Mouse (Mus musculus) embryonic fibroblast, embryonic 13.5 days (primary cell): ENCODE results near the gene Ifna11. TPM values are rescaled to one million over a fixed set of nuclear protein-coding genes. Genes with fewer than 3 reads are reported as not detected.
"Not testable (repeated sequence)": the region's sequence is repeated elsewhere in the genome, so short reads cannot be mapped to it uniquely, and the experiment has no call there.

Source experiments
- H3K27ac ChIP-seq: 2 replicates; pipeline ENCODE4 v1.5.1; 2012; ENCODE audit warnings: low read length, control low read depth, inconsistent platforms; ENCODE audit not compliant: insufficient read depth
- H3K4me1 ChIP-seq: 2 replicates; pipeline ENCODE4 v1.6.1; 2011; ENCODE audit warnings: low read length; ENCODE audit not compliant: control insufficient read depth, insufficient read depth
- H3K4me3 ChIP-seq: 2 replicates; pipeline ENCODE4 v1.5.1; 2011; ENCODE audit warnings: mild to moderate bottlenecking, control low read depth, low read length; ENCODE audit not compliant: insufficient read depth
- CTCF ChIP-seq: IDR thresholded peaks from 2 replicates; pipeline ENCODE4 v1.5.1; 2011; ENCODE audit warnings: mild to moderate bottlenecking, control low read depth, low read length, moderate library complexity, borderline replicate concordance; ENCODE audit not compliant: insufficient read depth
- POLR2A ChIP-seq: IDR thresholded peaks from 2 replicates; pipeline ENCODE4 v1.6.1; 2011; ENCODE audit warnings: low read depth, mild to moderate bottlenecking, control low read depth, low read length, moderate library complexity
- polyA plus RNA-seq: library from polyadenylated mRNA; stranded (reverse); fragments of >200 nt; gene quantifications from 2 replicates; pipeline ENCODE4 v1.2.4, GENCODE M21; 2011; ENCODE audit warnings: low read depth; ENCODE audit not compliant: missing spikeins, insufficient read length

Gene Ifna11
- polyA plus RNA-seq, result not detected in 2 replicates

DNA sequence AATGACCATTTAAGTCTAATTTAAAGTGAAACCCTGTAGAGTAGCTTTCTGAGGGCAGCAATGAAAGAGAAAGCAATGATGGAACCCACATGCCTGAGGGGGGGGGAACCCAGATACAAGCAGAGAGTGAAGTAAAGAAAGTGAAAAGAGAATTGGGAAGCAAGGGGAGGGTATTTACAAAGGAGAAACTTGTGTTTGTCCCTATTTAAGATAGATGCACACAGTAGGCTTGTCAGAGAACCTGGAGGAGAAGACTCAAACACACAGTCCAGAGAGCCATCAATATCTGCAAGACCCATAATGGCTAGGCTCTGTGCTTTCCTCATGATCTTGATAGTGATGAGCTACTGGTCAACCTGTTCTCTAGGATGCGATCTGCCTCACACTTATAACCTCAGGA lies at the start of gene Ifna11:
Gene Ifna11 (plus strand): TSS at position 301 of the 400 bp plus-strand sequence.
- Histone ChIP-seq H3K4me1 (no peaks in the 10 kb centered on the region), H3K4me3 (no peak within 1 kb of the TSS), H3K27ac (no peak within 1 kb of the TSS)
- no peak for TF ChIP-seq POLR2A
- TF ChIP-seq CTCF, result no peak

GRCm38 (mm10) chr4:88773534-88773933 lies 46.2 kb upstream of the Ifna11 start, which contains the start of gene Gm13290:
TSS of gene Gm13290 (plus strand) at chr4:88773834.
- H3K27ac ChIP-seq, H3K4me1 ChIP-seq, H3K4me3 ChIP-seq: not testable (repeated sequence)

DNA sequence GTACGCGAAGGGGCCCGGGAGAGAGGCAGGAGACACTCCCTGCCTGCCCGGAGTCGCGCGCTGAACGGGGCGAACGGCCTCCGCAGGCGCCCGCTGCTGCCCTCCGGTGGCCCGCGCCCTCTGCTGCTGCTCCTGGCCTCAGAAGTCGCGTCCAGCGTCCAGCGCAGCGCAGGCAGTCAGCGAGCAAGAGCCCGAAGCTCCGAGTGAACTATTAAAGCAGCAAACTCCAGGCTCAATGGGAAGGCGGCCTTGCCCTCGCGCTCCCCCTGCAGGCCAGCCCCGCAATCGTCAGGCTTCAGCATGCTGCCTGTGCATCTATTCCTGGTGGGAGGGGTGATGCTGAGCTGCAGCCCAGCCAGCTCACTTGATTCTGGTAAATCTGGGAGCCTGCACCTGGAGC lies 43.1 kb upstream of the Ifna11 start, which contains the start of gene Gm13289:
Gene Gm13289 (plus strand): TSS at position 301 of the 400 bp plus-strand sequence.
- H3K4me3 ChIP-seq, H3K4me1 ChIP-seq, H3K27ac ChIP-seq: not testable (repeated sequence)

DNA sequence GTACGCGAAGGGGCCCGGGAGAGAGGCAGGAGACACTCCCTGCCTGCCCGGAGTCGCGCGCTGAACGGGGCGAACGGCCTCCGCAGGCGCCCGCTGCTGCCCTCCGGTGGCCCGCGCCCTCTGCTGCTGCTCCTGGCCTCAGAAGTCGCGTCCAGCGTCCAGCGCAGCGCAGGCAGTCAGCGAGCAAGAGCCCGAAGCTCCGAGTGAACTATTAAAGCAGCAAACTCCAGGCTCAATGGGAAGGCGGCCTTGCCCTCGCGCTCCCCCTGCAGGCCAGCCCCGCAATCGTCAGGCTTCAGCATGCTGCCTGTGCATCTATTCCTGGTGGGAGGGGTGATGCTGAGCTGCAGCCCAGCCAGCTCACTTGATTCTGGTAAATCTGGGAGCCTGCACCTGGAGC lies 40.2 kb upstream of the Ifna11 start, which contains the start of gene Gm13272:
Gene Gm13272 (plus strand): TSS at position 301 of the 400 bp plus-strand sequence.
- not testable (repeated sequence) for H3K4me1 ChIP-seq, H3K27ac ChIP-seq, H3K4me3 ChIP-seq

DNA sequence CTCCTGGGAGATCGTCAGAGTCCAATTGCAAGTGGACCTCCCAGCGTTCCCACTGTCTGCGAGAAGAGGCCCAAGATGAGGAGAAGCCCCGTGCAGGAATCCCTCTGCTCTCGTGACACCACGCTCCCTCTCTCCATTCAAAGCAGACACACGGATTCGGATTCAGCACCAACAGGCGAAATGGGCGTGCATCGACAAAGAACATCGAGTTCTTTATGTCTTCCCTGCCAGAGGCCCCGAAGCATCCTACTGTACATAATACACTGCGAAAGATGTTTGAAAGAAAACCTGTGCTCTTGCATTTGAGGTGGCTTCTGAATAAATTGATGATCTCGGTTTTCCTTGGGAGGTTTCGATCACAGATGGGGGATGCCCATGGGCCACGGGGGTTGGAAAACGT lies 39.4 kb upstream of the Ifna11 start:
- not testable (repeated sequence) for H3K27ac ChIP-seq, H3K4me1 ChIP-seq, H3K4me3 ChIP-seq

- H3K4me1 ChIP-seq, result not testable (repeated sequence)
- peak within 1 kb of the TSS; percentile 35; the same call in 1 of the 2 replicates for H3K4me3 ChIP-seq
- H3K27ac ChIP-seq, result peak within 1 kb of the TSS; percentile 92
Observed at GRCm38 (mm10) chr4:88781831-88782230, 37.9 kb upstream of the Ifna11 start, which contains the start of gene Ifnz. TSS of gene Ifnz (plus strand) at chr4:88782131.

- Histone ChIP-seq H3K4me3 (peak overlapping the region; percentile 35; the same call in 1 of the 2 replicates), H3K27ac (peak overlapping the region; percentile 92)
- H3K4me1 ChIP-seq, result not testable (repeated sequence)
Observed at GRCm38 (mm10) chr4:88782335-88782734, 37.4 kb upstream of the Ifna11 start.

- not testable (repeated sequence) for H3K4me1 ChIP-seq, H3K27ac ChIP-seq
Observed at GRCm38 (mm10) chr4:88785409-88785808, 34.4 kb upstream of the Ifna11 start, which contains the start of gene Gm13276. TSS of gene Gm13276 (plus strand) at chr4:88785709.

DNA sequence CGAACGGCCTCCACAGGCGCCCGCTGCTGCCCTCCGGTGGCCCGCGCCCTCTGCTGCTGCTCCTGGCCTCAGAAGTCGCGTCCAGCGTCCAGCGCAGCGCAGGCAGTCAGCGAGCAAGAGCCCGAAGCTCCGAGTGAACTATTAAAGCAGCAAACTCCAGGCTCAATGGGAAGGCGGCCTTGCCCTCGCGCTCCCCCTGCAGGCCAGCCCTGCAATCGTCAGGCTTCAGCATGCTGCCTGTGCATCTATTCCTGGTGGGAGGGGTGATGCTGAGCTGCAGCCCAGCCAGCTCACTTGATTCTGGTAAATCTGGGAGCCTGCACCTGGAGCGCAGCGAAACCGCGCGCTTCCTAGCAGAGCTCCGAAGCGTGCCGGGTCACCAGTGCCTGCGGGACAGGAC lies 31.4 kb upstream of the Ifna11 start, which contains the start of gene Gm13277:
Gene Gm13277 (plus strand): TSS at position 231 of the 400 bp plus-strand sequence.
- H3K4me1 ChIP-seq, H3K27ac ChIP-seq, H3K4me3 ChIP-seq: not testable (repeated sequence)
- TF ChIP-seq CTCF, result peak; percentile 43; the same call in 1 of the 2 replicates

More at GRCm38 (mm10) chr4:88785409-88785808, 34.4 kb upstream of the Ifna11 start, which contains the start of gene Gm13276:
- not testable (repeated sequence) for H3K4me3 ChIP-seq

GRCm38 (mm10) chr4:88791250-88791649 lies 28.5 kb upstream of the Ifna11 start, which contains the start of gene Gm13278:
TSS of gene Gm13278 (plus strand) at chr4:88791550.
- H3K4me3 ChIP-seq, H3K27ac ChIP-seq, H3K4me1 ChIP-seq: not testable (repeated sequence)

GRCm38 (mm10) chr4:88793936-88794675 lies 25.7 kb upstream of the Ifna11 start, which contains the start of gene Gm13275:
TSS of gene Gm13275 (plus strand) at chr4:88794487.
- not testable (repeated sequence) for H3K4me1 ChIP-seq, H3K4me3 ChIP-seq, H3K27ac ChIP-seq

- not testable (repeated sequence) for H3K27ac ChIP-seq, H3K4me3 ChIP-seq, H3K4me1 ChIP-seq
Observed at GRCm38 (mm10) chr4:88797097-88797496, 22.7 kb upstream of the Ifna11 start, which contains the start of gene Gm13279. TSS of gene Gm13279 (plus strand) at chr4:88797397.

DNA sequence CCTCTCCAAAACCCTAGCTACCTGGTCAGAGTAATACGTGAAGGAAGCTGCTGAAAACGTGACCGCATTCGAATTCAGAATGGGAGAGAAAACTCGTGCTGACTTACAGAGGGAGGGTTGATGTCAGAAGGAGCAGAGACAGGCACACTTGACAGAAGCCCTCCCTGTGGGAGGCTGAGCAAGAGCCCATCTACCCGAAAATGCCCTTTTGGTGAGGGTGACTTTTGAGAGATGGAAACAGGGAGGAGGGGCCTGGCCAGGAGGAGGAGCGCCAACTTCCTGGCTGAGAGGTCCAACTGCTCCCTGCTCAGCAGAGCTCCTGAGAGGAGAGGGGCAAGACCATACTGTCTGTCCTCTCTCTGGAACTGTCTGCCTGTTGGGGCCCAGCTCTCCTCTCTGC lies 20.4 kb upstream of the Ifna11 start, which contains the start of gene Gm13285:
Gene Gm13285 (plus strand): TSS at position 301 of the 400 bp plus-strand sequence.
- H3K4me1 ChIP-seq, H3K27ac ChIP-seq, H3K4me3 ChIP-seq: not testable (repeated sequence)

GRCm38 (mm10) chr4:88802954-88803353 lies 16.8 kb upstream of the Ifna11 start, which contains the start of gene Gm13287:
TSS of gene Gm13287 (plus strand) at chr4:88803254.
- H3K27ac ChIP-seq, H3K4me1 ChIP-seq, H3K4me3 ChIP-seq: not testable (repeated sequence)

DNA sequence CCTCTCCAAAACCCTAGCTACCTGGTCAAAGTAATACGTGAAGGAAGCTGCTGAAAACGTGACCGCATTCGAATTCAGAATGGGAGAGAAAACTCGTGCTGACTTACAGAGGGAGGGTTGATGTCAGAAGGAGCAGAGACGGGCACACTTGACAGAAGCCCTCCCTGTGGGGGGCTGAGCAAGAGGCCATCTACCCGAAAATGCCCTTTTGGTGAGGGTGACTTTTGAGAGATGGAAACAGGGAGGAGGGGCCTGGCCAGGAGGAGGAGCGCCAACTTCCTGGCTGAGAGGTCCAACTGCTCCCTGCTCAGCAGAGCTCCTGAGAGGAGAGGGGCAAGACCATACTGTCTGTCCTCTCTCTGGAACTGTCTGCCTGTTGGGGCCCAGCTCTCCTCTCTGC lies 14.5 kb upstream of the Ifna11 start, which contains the start of gene Gm13288:
Gene Gm13288 (plus strand): TSS at position 301 of the 400 bp plus-strand sequence.
- H3K27ac ChIP-seq, H3K4me1 ChIP-seq, H3K4me3 ChIP-seq: not testable (repeated sequence)
